Mouse (Mus musculus) heart, postnatal 0 days (tissue): ENCODE data around the gene Elf2.

Experiments used
- CTCF ChIP-seq: IDR thresholded peaks from 2 replicates; pipeline ENCODE4 v1.5.1; 2016; ENCODE audit warnings: antibody characterized with exemption, control low read depth, low read depth
- EP300 ChIP-seq: IDR thresholded peaks from 2 replicates; pipeline ENCODE4 v1.6.1; 2016; ENCODE audit warnings: antibody characterized with exemption, low read depth

GRCm38 (mm10) chr3:51281727-51282126 is 58.7 kb downstream of the Elf2 start:
- TF ChIP-seq CTCF, result no peak
- no peak for TF ChIP-seq EP300
